Mouse (Mus musculus): Measurements from ENCODE around the gene Filip1l. TPM values are rescaled to one million over a fixed set of nuclear protein-coding genes. Genes with fewer than 3 reads are reported as not detected.
A peak's percentile ranks its signal among the peaks of the same experiment; 100 is the strongest.

Filip1l gene
- polyA plus RNA-seq, 1 experiment = 4.3 TPM

DNA sequence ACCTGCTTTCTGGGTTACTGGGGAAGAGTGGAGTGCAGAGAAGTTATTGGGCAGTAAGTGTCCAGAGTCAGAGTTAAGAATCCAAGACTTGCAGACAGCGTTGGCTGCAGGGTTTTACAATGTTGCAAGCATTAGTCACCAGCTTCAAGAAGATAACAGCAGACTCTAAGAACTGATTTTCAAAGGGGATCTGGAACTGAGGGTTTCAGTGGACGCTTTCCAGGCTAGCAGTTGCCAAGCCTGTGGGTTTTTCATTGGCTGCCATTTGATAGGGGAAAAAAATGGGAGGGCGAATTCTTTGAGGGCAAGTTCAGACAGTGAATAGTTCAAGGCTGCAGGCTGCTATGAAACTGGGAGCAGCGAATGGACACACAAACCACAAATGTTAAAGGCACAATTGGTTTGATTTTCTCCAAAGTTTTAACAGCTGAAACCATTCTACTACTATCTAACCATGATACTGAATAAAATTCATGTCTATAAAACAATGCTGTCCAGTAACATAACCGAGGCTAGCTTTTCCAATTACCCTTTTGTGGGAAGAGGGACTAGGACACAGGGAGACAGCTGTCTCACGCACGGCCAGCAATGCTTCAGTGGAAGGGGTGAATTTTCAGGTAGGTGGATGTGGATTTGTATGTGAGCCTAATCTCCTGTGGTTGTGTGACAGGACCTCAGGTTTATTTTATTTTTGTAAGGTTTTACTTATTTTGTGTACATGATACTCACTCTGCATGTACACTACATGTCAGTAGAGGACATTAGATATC is 74.8 kb downstream of the Filip1l start:
- H3K4me3 ChIP-seq (ENCODE audit: control insufficient read depth, insufficient read depth, low read length) = no peak overlapping the region
- no peak for TF ChIP-seq POLR2A (IDR thresholded peaks at IDR 0.05; ENCODE audit: control insufficient read depth, extremely low read depth, insufficient read depth, low read length, poor library complexity)
- TF ChIP-seq CTCF (IDR thresholded peaks at IDR 0.05; ENCODE audit: borderline replicate concordance, control insufficient read depth, extremely low read depth, insufficient read depth, low read length, poor library complexity) = no peak
- H3K4me1 ChIP-seq (replicated peaks; ENCODE audit: control insufficient read depth, insufficient read depth, low read length) = peaks cover 10% of the 10 kb centered on the region
- H3K27me3 ChIP-seq (ENCODE audit: control insufficient read depth, insufficient read depth, low read length) = no peaks in the 10 kb centered on the region
- WGBS = 94% methylated on average over 7 of the region's 7 CpGs
- DNase-seq = no peak
- no peak overlapping the region for H3K27ac ChIP-seq (ENCODE audit: control insufficient read depth, insufficient read depth, low read length)
- H3K36me3 ChIP-seq (ENCODE audit: control insufficient read depth, insufficient read depth, low read length) = no peaks in the 10 kb centered on the region

- TF ChIP-seq CTCF (IDR thresholded peaks at IDR 0.05; ENCODE audit: borderline replicate concordance, control insufficient read depth, extremely low read depth, insufficient read depth, low read length, poor library complexity) (no peak), POLR2A (IDR thresholded peaks at IDR 0.05; ENCODE audit: control insufficient read depth, extremely low read depth, insufficient read depth, low read length, poor library complexity) (no peak)
- Histone ChIP-seq H3K4me3 (ENCODE audit: control insufficient read depth, insufficient read depth, low read length) (no peak overlapping the region), H3K27ac (ENCODE audit: control insufficient read depth, insufficient read depth, low read length) (no peak overlapping the region), H3K27me3 (ENCODE audit: control insufficient read depth, insufficient read depth, low read length) (no peaks in the 10 kb centered on the region), H3K4me1 (replicated peaks; ENCODE audit: control insufficient read depth, insufficient read depth, low read length) (peaks cover 3% of the 10 kb centered on the region; the same call in 1 of the 2 replicates), H3K36me3 (ENCODE audit: control insufficient read depth, insufficient read depth, low read length) (no peaks in the 10 kb centered on the region)
- DNase-seq = no peak
- 73% methylated on average over 5 of the region's 5 CpGs for WGBS
These were observed 76.1 kb downstream of the Filip1l start for GRCm38 (mm10) chr16:57428977-57429376.

DNA sequence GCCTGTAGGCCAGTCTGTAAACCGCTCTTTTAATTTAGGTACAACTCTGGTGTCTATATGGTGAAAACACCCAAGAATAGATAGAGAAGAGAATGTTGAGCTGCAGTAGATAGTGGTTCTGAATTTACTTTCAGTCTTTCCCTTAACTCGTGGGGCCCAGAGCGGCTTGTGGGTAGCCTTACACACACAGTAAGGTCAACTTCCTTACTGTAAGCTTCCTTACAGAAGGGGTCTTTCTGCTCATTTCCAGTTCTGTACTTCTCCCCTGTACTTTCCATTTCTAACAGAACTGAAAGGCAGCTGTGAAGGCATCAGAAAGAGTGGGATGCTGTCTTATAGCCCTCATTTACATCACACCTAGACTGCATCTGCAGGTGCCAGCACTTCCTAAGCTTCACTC is 78.4 kb downstream of the Filip1l start:
- Histone ChIP-seq H3K27ac (ENCODE audit: control insufficient read depth, insufficient read depth, low read length) (no peak overlapping the region), H3K36me3 (ENCODE audit: control insufficient read depth, insufficient read depth, low read length) (no peaks in the 10 kb centered on the region), H3K27me3 (ENCODE audit: control insufficient read depth, insufficient read depth, low read length) (no peaks in the 10 kb centered on the region), H3K4me1 (replicated peaks; ENCODE audit: control insufficient read depth, insufficient read depth, low read length) (peaks cover 8% of the 10 kb centered on the region), H3K4me3 (ENCODE audit: control insufficient read depth, insufficient read depth, low read length) (no peak overlapping the region)
- TF ChIP-seq CTCF (IDR thresholded peaks at IDR 0.05; ENCODE audit: borderline replicate concordance, control insufficient read depth, extremely low read depth, insufficient read depth, low read length, poor library complexity) (no peak), POLR2A (IDR thresholded peaks at IDR 0.05; ENCODE audit: control insufficient read depth, extremely low read depth, insufficient read depth, low read length, poor library complexity) (no peak)
- WGBS = 58% methylated on average over 3 of the region's 3 CpGs
- DNase-seq = no peak

DNA sequence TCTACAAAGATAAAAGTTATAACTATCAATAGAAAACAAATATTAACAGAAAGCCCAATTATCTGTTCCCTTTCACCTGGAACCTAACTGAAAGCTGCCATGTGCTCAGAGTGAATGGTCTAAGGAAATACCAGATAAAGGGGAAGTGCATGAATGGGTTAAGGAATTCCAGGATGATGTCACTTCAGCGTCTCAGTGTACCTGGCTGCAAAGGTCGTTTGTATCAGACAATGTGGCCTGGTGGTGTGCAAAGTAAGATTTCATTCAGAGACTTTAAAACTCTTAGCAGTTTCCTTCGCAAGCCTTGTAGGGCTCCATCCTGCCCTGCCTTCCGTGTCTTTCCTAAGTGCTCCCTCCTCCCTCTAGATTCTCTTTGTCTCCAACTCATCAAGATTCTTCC is 80.3 kb downstream of the Filip1l start:
- 83% methylated on average over 4 of the region's 4 CpGs for WGBS
- Histone ChIP-seq H3K27ac (ENCODE audit: control insufficient read depth, insufficient read depth, low read length) (no peak overlapping the region), H3K36me3 (ENCODE audit: control insufficient read depth, insufficient read depth, low read length) (no peaks in the 10 kb centered on the region), H3K4me1 (replicated peaks; ENCODE audit: control insufficient read depth, insufficient read depth, low read length) (peaks cover 8% of the 10 kb centered on the region), H3K4me3 (ENCODE audit: control insufficient read depth, insufficient read depth, low read length) (no peak overlapping the region), H3K27me3 (ENCODE audit: control insufficient read depth, insufficient read depth, low read length) (no peaks in the 10 kb centered on the region)
- no peak for DNase-seq
- TF ChIP-seq CTCF (IDR thresholded peaks at IDR 0.05; ENCODE audit: borderline replicate concordance, control insufficient read depth, extremely low read depth, insufficient read depth, low read length, poor library complexity) (no peak), POLR2A (IDR thresholded peaks at IDR 0.05; ENCODE audit: control insufficient read depth, extremely low read depth, insufficient read depth, low read length, poor library complexity) (no peak)

GRCm38 (mm10) chr16:57433671-57434070 is 80.8 kb downstream of the Filip1l start:
- Histone ChIP-seq H3K4me3 (ENCODE audit: control insufficient read depth, insufficient read depth, low read length) (no peak overlapping the region), H3K4me1 (replicated peaks; ENCODE audit: control insufficient read depth, insufficient read depth, low read length) (peaks cover 8% of the 10 kb centered on the region), H3K27me3 (ENCODE audit: control insufficient read depth, insufficient read depth, low read length) (no peaks in the 10 kb centered on the region), H3K36me3 (ENCODE audit: control insufficient read depth, insufficient read depth, low read length) (no peaks in the 10 kb centered on the region), H3K27ac (ENCODE audit: control insufficient read depth, insufficient read depth, low read length) (no peak overlapping the region)
- TF ChIP-seq POLR2A (IDR thresholded peaks at IDR 0.05; ENCODE audit: control insufficient read depth, extremely low read depth, insufficient read depth, low read length, poor library complexity) (no peak), CTCF (IDR thresholded peaks at IDR 0.05; ENCODE audit: borderline replicate concordance, control insufficient read depth, extremely low read depth, insufficient read depth, low read length, poor library complexity) (no peak)
- DNase-seq = no peak
- 92% methylated on average over 6 of the region's 6 CpGs for WGBS

DNA sequence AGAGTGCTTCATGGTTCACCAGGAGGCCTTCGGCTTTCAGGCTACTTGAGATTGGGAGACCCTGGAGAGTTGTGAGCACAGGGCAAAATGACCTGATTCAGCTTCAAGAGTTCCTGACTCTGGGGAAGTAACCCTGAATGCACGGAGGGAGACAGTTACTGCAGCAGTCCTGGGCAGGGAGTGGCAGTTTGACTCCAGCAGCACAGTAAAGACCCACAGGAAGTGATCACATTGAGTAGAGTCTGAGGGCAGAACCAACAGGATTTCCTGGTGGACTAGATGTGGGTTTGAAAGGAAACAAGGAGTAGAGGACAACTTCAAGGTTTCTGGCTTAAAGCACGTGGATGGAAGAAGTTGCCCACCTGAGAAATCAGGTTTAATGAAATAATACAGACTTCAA is 81.7 kb downstream of the Filip1l start:
- no peak overlapping the region; the same call in 1 of the 2 replicates for H3K27ac ChIP-seq (ENCODE audit: control insufficient read depth, insufficient read depth, low read length)
- peaks cover 8% of the 10 kb centered on the region for H3K4me1 ChIP-seq (replicated peaks; ENCODE audit: control insufficient read depth, insufficient read depth, low read length)
- WGBS = 11% methylated on average over 3 of the region's 3 CpGs
- H3K27me3 ChIP-seq (ENCODE audit: control insufficient read depth, insufficient read depth, low read length) = no peaks in the 10 kb centered on the region
- TF ChIP-seq POLR2A (IDR thresholded peaks at IDR 0.05; ENCODE audit: control insufficient read depth, extremely low read depth, insufficient read depth, low read length, poor library complexity) (no peak), CTCF (IDR thresholded peaks at IDR 0.05; ENCODE audit: borderline replicate concordance, control insufficient read depth, extremely low read depth, insufficient read depth, low read length, poor library complexity) (no peak)
- DNase-seq = peak; percentile 22
- no peak overlapping the region for H3K4me3 ChIP-seq (ENCODE audit: control insufficient read depth, insufficient read depth, low read length)
- H3K36me3 ChIP-seq (ENCODE audit: control insufficient read depth, insufficient read depth, low read length) = no peaks in the 10 kb centered on the region
